Mouse (Mus musculus) embryonic facial prominence, embryonic 13.5 days (tissue): ENCODE measurements around the gene Pde1a. TPM values are rescaled to one million over a fixed set of nuclear protein-coding genes. Genes with fewer than 3 reads are reported as not detected.
A peak's percentile ranks its signal among the peaks of the same experiment; 100 is the strongest.
"Not testable (repeated sequence)": the region's sequence is repeated elsewhere in the genome, so short reads cannot be mapped to it uniquely, and the experiment has no call there.

ENCODE experiments used
- ATAC-seq: fragments of 200-750 bp; cut with Nextera tagmentation; 2 replicates; pipeline ENCODE4 v1.8.0; 2017; ENCODE audit warnings: low read depth; ENCODE audit not compliant: insufficient number of reproducible peaks, insufficient read depth, low FRiP score, low TSS enrichment
- H3K27ac ChIP-seq: fragments of 300-500 bp; sonication (generic); 2 replicates; pipeline ENCODE4 v1.5.1; 2015; ENCODE audit warnings: moderate library complexity, mild to moderate bottlenecking, inconsistent platforms
- H3K27me3 ChIP-seq: fragments of 300-500 bp; sonication (generic); 2 replicates; pipeline ENCODE4 v1.6.1; 2015; ENCODE audit warnings: mild to moderate bottlenecking, inconsistent platforms
- H3K36me3 ChIP-seq: fragments of 300-500 bp; sonication (generic); 2 replicates; pipeline ENCODE4 v1.6.1; 2015; ENCODE audit warnings: mild to moderate bottlenecking, inconsistent platforms
- H3K4me1 ChIP-seq: fragments of 300-500 bp; sonication (generic); 2 replicates; pipeline ENCODE4 v1.6.1; 2015; ENCODE audit warnings: inconsistent platforms
- H3K4me2 ChIP-seq: fragments of 300-500 bp; sonication (generic); 2 replicates; pipeline ENCODE4 v1.6.1; 2015; ENCODE audit warnings: moderate library complexity, mild to moderate bottlenecking, inconsistent platforms
- H3K4me3 ChIP-seq: fragments of 300-500 bp; sonication (generic); 2 replicates; pipeline ENCODE4 v1.5.1; 2015; ENCODE audit warnings: mild to moderate bottlenecking, inconsistent platforms
- H3K9ac ChIP-seq: fragments of 300-500 bp; sonication (generic); 2 replicates; pipeline ENCODE4 v1.6.1; 2015; ENCODE audit warnings: mild to moderate bottlenecking, inconsistent platforms
- H3K9me3 ChIP-seq: fragments of 300-500 bp; sonication (generic); 2 replicates; pipeline ENCODE4 v1.6.1; 2016; ENCODE audit warnings: inconsistent platforms
- WGBS: fragments of 180-500 bp; shearing (Covaris S2); methylation state at CpG from one replicate; pipeline ENCODE4 v1.1.7; 2015; ENCODE audit warnings: mixed read lengths; 5-methylcytosine and 5-hydroxymethylcytosine counted together
- polyA plus RNA-seq: library from polyadenylated mRNA; unstranded; fragments of >200 nt; fragmentation: Nextera tagmentation; extraction: Ambion mirVana; gene quantifications from 2 replicates; pipeline ENCODE4 v1.2.1, GENCODE M21; 2015

Gene Pde1a
- polyA plus RNA-seq, 1 experiment from 2014 or later, result 12.5 TPM

- ATAC-seq, result no peak
- Histone ChIP-seq H3K4me2 (no peak overlapping the region), H3K4me3 (no peak overlapping the region)
Observed at GRCm38 (mm10) chr2:79883210-79883609, 246.0 kb downstream of the Pde1a start.

GRCm38 (mm10) chr2:79865275-79865999, 263.8 kb downstream of the Pde1a start:
- Histone ChIP-seq H3K9ac (no peak overlapping the region), H3K4me2 (no peak overlapping the region), H3K27me3 (no peaks in the 10 kb centered on the region), H3K4me1 (no peaks in the 10 kb centered on the region), H3K9me3 (no peaks in the 10 kb centered on the region), H3K4me3 (no peak overlapping the region), H3K27ac (no peak overlapping the region), H3K36me3 (no peaks in the 10 kb centered on the region)
- WGBS, result 44% methylated on average over 9 of the region's 9 CpGs
- ATAC-seq, result 0 out of 2 replicates have a peak, but pooled peaks have one; percentile 48

More at GRCm38 (mm10) chr2:79883210-79883609, 246.0 kb downstream of the Pde1a start:
- Histone ChIP-seq H3K9me3 (no peaks in the 10 kb centered on the region), H3K4me1 (no peaks in the 10 kb centered on the region), H3K27ac (no peak overlapping the region), H3K27me3 (no peaks in the 10 kb centered on the region), H3K36me3 (no peaks in the 10 kb centered on the region), H3K9ac (no peak overlapping the region)
- 95% methylated on average over 4 of the region's 4 CpGs for WGBS

- Histone ChIP-seq H3K9me3 (no peaks in the 10 kb centered on the region), H3K27me3 (no peaks in the 10 kb centered on the region), H3K4me3 (no peak overlapping the region), H3K4me1 (no peaks in the 10 kb centered on the region), H3K27ac (no peak overlapping the region), H3K36me3 (no peaks in the 10 kb centered on the region), H3K4me2 (no peak overlapping the region), H3K9ac (no peak overlapping the region)
- ATAC-seq, result no peak
- WGBS, result 82% methylated on average over 1 of the region's 1 CpGs
Observed at GRCm38 (mm10) chr2:79856874-79857273, 272.4 kb downstream of the Pde1a start.

- not testable (repeated sequence) for H3K27me3 ChIP-seq, ATAC-seq, H3K4me1 ChIP-seq, H3K4me2 ChIP-seq, H3K4me3 ChIP-seq, H3K27ac ChIP-seq, H3K9ac ChIP-seq, H3K9me3 ChIP-seq, H3K36me3 ChIP-seq
- 89% methylated on average over 13 of the region's 13 CpGs for WGBS
Observed at GRCm38 (mm10) chr2:79847396-79847795, 281.9 kb downstream of the Pde1a start.

GRCm38 (mm10) chr2:79839513-79839912, 289.7 kb downstream of the Pde1a start:
- 61% methylated on average over 5 of the region's 5 CpGs for WGBS

GRCm38 (mm10) chr2:79839090-79839489, 290.2 kb downstream of the Pde1a start:
- H3K4me1 ChIP-seq, result no peaks in the 10 kb centered on the region
- H3K9ac ChIP-seq, result no peak overlapping the region
- no peaks in the 10 kb centered on the region for H3K36me3 ChIP-seq
- no peak overlapping the region for H3K4me3 ChIP-seq
- no peak overlapping the region for H3K4me2 ChIP-seq
- no peak for ATAC-seq
- no peaks in the 10 kb centered on the region for H3K9me3 ChIP-seq
- no peaks in the 10 kb centered on the region for H3K27me3 ChIP-seq
- H3K27ac ChIP-seq, result no peak overlapping the region
- WGBS, result 76% methylated on average over 6 of the region's 6 CpGs

More at GRCm38 (mm10) chr2:79839513-79839912, 289.7 kb downstream of the Pde1a start:
- Histone ChIP-seq H3K9me3 (no peaks in the 10 kb centered on the region), H3K36me3 (no peaks in the 10 kb centered on the region), H3K4me2 (no peak overlapping the region), H3K4me3 (no peak overlapping the region), H3K4me1 (no peaks in the 10 kb centered on the region), H3K9ac (no peak overlapping the region), H3K27ac (no peak overlapping the region), H3K27me3 (no peaks in the 10 kb centered on the region)
- ATAC-seq, result no peak

GRCm38 (mm10) chr2:79825853-79826252, 303.4 kb downstream of the Pde1a start:
- no peak for ATAC-seq
- whole genome bisulfite sequencing, result 79% methylated on average over 4 of the region's 4 CpGs

GRCm38 (mm10) chr2:79819543-79819942, 309.7 kb downstream of the Pde1a start:
- WGBS, result 50% methylated on average over 3 of the region's 3 CpGs
- Histone ChIP-seq H3K36me3 (no peaks in the 10 kb centered on the region), H3K4me1 (peaks cover 3% of the 10 kb centered on the region; the same call in 1 of the 2 replicates), H3K4me2 (no peak overlapping the region), H3K27ac (no peak overlapping the region), H3K27me3 (no peaks in the 10 kb centered on the region), H3K4me3 (no peak overlapping the region), H3K9me3 (no peaks in the 10 kb centered on the region), H3K9ac (no peak overlapping the region)
- ATAC-seq, result no peak

More at GRCm38 (mm10) chr2:79825853-79826252, 303.4 kb downstream of the Pde1a start:
- Histone ChIP-seq H3K36me3 (no peaks in the 10 kb centered on the region), H3K9ac (no peak overlapping the region), H3K9me3 (no peaks in the 10 kb centered on the region), H3K27me3 (no peaks in the 10 kb centered on the region), H3K27ac (no peak overlapping the region), H3K4me3 (no peak overlapping the region), H3K4me2 (no peak overlapping the region), H3K4me1 (no peaks in the 10 kb centered on the region)

GRCm38 (mm10) chr2:79815708-79816484, 313.4 kb downstream of the Pde1a start:
- H3K36me3 ChIP-seq, result no peaks in the 10 kb centered on the region
- H3K4me2 ChIP-seq, result no peak overlapping the region
- H3K4me1 ChIP-seq, result peaks cover 3% of the 10 kb centered on the region; the same call in 1 of the 2 replicates
- H3K27ac ChIP-seq, result no peak overlapping the region
- ATAC-seq, result no peak
- H3K9ac ChIP-seq, result no peak overlapping the region
- H3K27me3 ChIP-seq, result no peaks in the 10 kb centered on the region
- H3K4me3 ChIP-seq, result no peak overlapping the region
- H3K9me3 ChIP-seq, result no peaks in the 10 kb centered on the region
- 25% methylated on average over 3 of the region's 3 CpGs for WGBS

- Histone ChIP-seq H3K36me3 (no peaks in the 10 kb centered on the region), H3K4me2 (no peak overlapping the region), H3K4me3 (no peak overlapping the region), H3K27ac (no peak overlapping the region), H3K9me3 (no peaks in the 10 kb centered on the region), H3K27me3 (no peaks in the 10 kb centered on the region), H3K9ac (no peak overlapping the region), H3K4me1 (no peaks in the 10 kb centered on the region)
- no peak for ATAC-seq
- WGBS, result 26% methylated on average over 7 of the region's 7 CpGs
Observed at GRCm38 (mm10) chr2:79798627-79799026, 330.6 kb downstream of the Pde1a start.

GRCm38 (mm10) chr2:79797444-79797843, 331.8 kb downstream of the Pde1a start:
- no peak overlapping the region for H3K4me2 ChIP-seq
- H3K27ac ChIP-seq, result no peak overlapping the region
- H3K4me3 ChIP-seq, result no peak overlapping the region
- no peaks in the 10 kb centered on the region for H3K4me1 ChIP-seq
- 49% methylated on average over 2 of the region's 2 CpGs for whole genome bisulfite sequencing
- H3K36me3 ChIP-seq, result no peaks in the 10 kb centered on the region
- ATAC-seq, result no peak
- H3K27me3 ChIP-seq, result no peaks in the 10 kb centered on the region
- H3K9me3 ChIP-seq, result no peaks in the 10 kb centered on the region
- no peak overlapping the region for H3K9ac ChIP-seq

GRCm38 (mm10) chr2:79793186-79793585, 336.1 kb downstream of the Pde1a start:
- H3K27me3 ChIP-seq, result no peaks in the 10 kb centered on the region
- no peak overlapping the region for H3K9ac ChIP-seq
- no peaks in the 10 kb centered on the region for H3K36me3 ChIP-seq
- H3K4me2 ChIP-seq, result no peak overlapping the region
- whole genome bisulfite sequencing, result 75% methylated on average over 2 of the region's 2 CpGs
- peaks cover 8% of the 10 kb centered on the region; the same call in 1 of the 2 replicates for H3K4me1 ChIP-seq
- H3K4me3 ChIP-seq, result no peak overlapping the region
- no peak for ATAC-seq
- no peaks in the 10 kb centered on the region for H3K9me3 ChIP-seq
- no peak overlapping the region for H3K27ac ChIP-seq
